Mouse (Mus musculus) CD4-positive helper T cell, adult 2 months (primary cell): ENCODE measurements around the gene Rnf141.
A peak's percentile ranks its signal among the peaks of the same experiment; 100 is the strongest.

Experiments
- DNase-seq: peaks from one replicate; pipeline ENCODE4 v3.0.0-alpha.2; 2012; ENCODE audit warnings: low read depth, missing footprints, low spot score

Rnf141 gene

DNA sequence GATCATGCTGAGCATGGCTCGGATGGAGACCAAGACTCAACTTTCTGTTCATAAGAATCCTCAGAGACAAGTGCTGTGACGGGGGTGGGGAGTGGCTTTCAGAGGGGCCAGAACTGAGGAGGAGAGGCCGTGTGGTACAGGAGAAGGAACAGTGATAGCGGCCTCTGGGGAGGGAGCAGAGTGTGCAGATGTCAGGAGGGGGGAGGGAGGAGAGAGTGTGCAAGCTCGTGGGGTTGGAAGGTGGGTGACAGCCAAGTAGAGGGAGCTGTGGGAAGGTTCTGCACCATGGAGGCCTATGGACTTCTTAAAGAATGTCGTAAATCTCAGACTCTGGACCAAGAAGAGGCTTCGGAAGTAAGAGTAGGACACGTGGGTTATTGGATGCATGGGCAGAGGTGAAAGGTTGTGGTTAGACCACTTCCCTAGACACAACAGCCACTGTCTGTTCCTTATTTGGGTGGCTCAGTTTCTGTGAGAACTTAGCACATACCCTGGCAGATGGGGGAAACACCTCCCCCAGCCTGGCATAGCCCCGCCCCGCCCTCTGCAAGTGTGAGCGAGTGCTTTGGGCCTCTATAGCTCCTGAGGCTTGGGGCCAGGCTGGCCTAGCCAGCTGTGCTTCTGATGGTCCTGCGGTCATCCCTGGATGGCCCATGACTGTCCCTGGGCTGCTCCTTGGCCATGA lies 47.7 kb downstream of the Rnf141 start:
- peak; percentile 89 for DNase-seq

DNA sequence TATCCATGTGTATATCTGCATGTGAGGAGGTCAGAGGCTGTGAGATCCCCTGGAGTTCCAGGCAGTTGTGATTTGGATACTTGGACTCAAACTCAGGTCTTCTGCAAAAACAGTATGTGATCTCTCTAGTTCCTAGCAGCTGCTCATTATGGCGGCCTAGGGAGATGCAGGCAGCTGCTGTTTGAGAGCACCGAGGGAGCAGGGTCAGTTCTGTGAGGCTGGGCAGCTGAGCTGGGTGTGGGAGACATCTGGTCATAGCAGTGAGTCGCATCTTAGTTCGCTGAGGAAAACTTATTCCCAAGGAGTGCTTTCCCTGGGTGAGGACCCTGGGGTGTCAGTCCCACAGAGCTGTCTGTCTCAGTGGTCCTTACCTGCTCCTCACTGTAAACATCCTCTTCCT lies 49.5 kb downstream of the Rnf141 start:
- no peak for DNase-seq

- DNase-seq, result no peak
Measured at GRCm38 (mm10) chr7:110792834-110793233, 51.4 kb downstream of the Rnf141 start.

GRCm38 (mm10) chr7:110792201-110792600 lies 52.1 kb downstream of the Rnf141 start:
- no peak for DNase-seq

GRCm38 (mm10) chr7:110790878-110791277 lies 53.4 kb downstream of the Rnf141 start:
- no peak for DNase-seq

DNA sequence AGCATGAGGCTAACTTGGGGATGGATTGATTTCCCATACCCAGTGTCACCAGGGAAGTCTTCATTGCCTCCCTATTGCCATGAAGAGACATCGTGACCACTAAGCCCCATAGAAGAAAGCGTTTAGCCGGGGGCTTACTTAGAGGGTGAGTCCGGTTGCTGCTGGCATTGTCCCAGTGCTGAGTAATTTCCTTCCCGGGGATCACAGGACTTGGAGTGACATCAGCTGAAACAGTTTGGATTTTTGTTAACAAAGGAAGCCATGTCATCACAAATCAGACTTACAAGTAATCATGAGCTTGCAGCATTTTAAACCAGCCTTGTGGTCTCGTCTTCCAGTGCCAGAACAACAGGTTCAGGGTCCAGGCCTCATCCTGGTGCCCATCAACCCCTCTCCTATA lies 56.9 kb downstream of the Rnf141 start:
- DNase-seq, result no peak

DNA sequence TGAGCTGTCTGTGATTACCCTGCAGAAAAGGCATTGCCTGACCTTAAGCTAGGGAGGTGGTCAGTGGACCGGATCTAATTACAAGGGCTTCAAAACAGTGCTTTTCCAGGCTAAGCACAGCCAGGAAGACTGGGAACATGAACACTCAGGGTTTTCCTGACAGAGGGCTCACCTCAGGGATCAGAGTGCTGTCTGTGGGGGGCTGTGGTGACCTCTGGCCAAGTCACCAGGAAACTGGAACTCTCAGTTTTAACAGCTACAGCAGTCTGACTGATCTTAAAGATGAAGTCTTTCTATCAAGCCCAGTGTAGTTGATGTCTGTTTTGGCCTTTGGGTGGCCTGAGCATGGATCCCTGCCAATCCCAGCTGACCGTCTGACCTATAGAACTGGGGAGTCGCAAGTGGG lies 58.5 kb downstream of the Rnf141 start:
- no peak for DNase-seq

GRCm38 (mm10) chr7:110784965-110785364 lies 59.3 kb downstream of the Rnf141 start:
- no peak for DNase-seq

- no peak for DNase-seq
Measured at GRCm38 (mm10) chr7:110782845-110783478, 61.3 kb downstream of the Rnf141 start.

- no peak for DNase-seq
Measured at GRCm38 (mm10) chr7:110782135-110782534, 62.1 kb downstream of the Rnf141 start.

GRCm38 (mm10) chr7:110781231-110781711 lies 63.0 kb downstream of the Rnf141 start:
- DNase-seq, result no peak

- DNase-seq, result no peak
Measured at GRCm38 (mm10) chr7:110780520-110780919, 63.7 kb downstream of the Rnf141 start.

DNA sequence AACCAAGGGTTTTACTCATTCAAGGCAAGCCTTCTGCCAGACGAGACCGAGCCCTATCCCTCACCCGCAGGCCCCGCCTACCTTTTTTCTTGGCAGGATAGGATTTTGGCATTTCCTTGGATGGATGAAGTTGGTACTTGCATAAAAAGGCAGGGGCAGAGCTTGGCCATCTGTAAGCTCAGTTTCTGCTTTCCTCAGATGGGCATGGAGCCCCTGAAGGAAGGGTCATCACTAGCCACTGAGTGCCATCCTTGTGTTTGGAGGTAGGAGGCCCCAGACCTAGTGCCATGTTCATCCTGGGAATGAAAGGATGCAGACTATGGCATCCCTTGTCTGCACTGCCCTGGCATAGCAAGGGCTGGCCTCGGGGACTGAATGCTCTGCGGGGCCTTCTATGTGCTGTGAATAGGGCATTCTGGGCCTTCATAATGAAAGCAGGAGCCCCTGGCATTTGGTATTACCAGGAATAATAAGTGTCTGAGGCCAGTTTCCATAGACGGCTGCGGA lies 64.6 kb downstream of the Rnf141 start:
- DNase-seq, result no peak

DNA sequence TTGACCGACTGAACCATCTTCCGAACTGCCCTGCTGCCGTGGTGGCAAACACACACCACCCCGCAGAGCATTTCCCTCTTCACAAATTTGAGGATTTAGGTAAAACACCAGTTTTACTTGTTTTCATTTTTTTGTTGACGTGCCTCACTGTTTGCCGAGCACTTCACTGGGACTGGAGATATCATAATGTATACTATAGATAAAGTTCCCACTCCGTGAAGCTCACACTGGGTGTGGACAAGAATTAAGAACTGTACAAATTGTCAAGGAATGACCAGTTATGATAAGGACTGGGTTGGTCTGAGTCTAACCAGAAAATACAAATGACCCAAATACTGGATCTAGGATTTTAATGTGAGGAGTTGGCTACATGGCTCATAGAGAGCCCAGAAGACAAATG lies 65.3 kb downstream of the Rnf141 start:
- DNase-seq, result no peak

DNA sequence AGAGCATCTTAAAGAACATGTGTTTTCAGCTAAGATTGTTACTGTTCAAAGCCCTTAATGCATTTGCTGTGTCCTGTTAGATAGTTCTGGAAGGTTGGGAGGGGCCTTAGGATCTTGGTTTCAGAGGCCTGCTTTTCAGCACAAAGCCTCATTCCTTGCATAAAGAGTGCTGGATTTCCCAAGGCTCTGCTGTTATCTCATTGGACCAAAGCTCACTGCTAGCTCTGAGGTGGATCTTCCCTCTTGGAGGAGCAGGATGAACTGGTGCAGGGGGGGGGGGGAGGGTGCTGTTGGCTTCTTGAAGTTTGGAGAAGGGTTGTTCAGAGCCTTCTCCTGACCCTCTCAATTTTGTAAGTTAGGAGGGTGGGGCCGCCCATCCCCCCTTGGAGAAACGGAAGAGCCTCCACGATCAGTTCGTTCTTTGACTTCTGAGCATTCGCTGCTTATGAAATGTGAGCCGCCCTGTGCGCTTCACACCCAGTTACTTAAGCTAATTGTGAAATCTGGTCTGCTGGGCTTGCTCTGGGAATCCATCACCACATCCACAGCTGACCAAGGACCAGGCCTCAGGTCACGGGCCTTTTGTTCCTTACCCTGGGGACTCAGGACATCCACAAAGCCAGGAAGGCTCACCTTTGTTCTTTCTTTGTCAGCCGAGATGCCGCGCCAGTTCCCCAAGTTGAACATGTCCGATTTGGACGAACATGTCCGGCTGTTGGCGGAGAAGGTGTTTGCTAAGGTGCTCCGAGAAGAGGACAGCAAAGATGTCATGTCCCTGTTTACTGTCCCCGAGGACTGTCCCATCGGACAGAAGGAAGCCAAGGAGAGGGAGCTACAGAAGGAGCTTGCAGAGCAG lies 66.9 kb downstream of the Rnf141 start:
- no peak for DNase-seq

- DNase-seq, result no peak
Measured at GRCm38 (mm10) chr7:110774674-110775073, 69.6 kb downstream of the Rnf141 start.

- no peak for DNase-seq
Measured at GRCm38 (mm10) chr7:110774077-110774476, 70.2 kb downstream of the Rnf141 start.

GRCm38 (mm10) chr7:110773204-110774002 lies 70.9 kb downstream of the Rnf141 start:
- no peak for DNase-seq

- no peak for DNase-seq
Measured at GRCm38 (mm10) chr7:110772343-110772742, 71.9 kb downstream of the Rnf141 start.

DNA sequence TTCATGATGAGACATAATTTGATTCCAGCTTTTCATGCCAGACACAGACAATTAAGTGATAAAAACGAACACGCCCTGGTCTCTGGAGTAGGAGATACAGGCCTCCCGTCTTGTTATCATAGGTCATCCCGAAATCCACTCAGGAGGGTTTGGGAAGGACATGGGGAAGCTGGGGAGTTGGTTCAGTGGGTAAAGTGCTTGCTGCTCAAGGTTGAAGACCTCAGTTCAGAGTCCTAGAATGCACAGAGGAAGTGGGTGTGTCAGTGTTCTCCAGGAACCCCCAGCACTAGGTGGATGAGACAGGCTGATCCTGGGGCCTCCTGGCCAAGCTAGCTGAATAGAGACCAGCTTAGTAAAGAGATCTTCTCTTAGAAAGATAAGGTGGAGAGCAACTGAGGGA lies 73.3 kb downstream of the Rnf141 start:
- no peak for DNase-seq

GRCm38 (mm10) chr7:110769094-110769493 lies 75.2 kb downstream of the Rnf141 start:
- DNase-seq, result peak; percentile 53
